Mouse (Mus musculus): ENCODE measurements around the gene Mars2. TPM values are rescaled to one million over a fixed set of nuclear protein-coding genes. Genes with fewer than 3 reads are reported as not detected.

The Mars2 gene
- polyA plus RNA-seq, 1 experiment from 2014 or later: 3.0 TPM

GRCm38 (mm10) chr1:55201850-55202752, 34.9 kb upstream of the Mars2 start:
- no peak overlapping the region for H3K4me3 ChIP-seq (ENCODE audit: low read depth, low read length)
- H3K9ac ChIP-seq (ENCODE audit: low read length): no peak overlapping the region
- H3K4me2 ChIP-seq (ENCODE audit: low read length): no peak overlapping the region
- DNase-seq (ENCODE audit: low spot score) (peak; percentile 59), ATAC-seq (peak; percentile 51; the same call in 1 of the 2 replicates)
- no peaks in the 10 kb centered on the region for H3K27me3 ChIP-seq (replicated peaks; ENCODE audit: control insufficient read depth, insufficient read depth, low read length)
- H3K27ac ChIP-seq (ENCODE audit: low read depth, low read length): no peak overlapping the region; the same call in 1 of the 2 replicates
- 56% methylated on average over 18 of the region's 18 CpGs for WGBS
- peaks cover 3% of the 10 kb centered on the region; the same call in 1 of the 2 replicates for H3K4me1 ChIP-seq (ENCODE audit: control insufficient read depth, insufficient read depth, low read length)
- no peaks in the 10 kb centered on the region for H3K36me3 ChIP-seq (ENCODE audit: control insufficient read depth, insufficient read depth, low read length)
- H3K9me3 ChIP-seq (replicated peaks; ENCODE audit: control insufficient read depth, low read length): no peaks in the 10 kb centered on the region

- Histone ChIP-seq H3K27me3 (replicated peaks; ENCODE audit: control insufficient read depth, insufficient read depth, low read length) (no peaks in the 10 kb centered on the region), H3K36me3 (ENCODE audit: control insufficient read depth, insufficient read depth, low read length) (no peaks in the 10 kb centered on the region), H3K4me1 (ENCODE audit: control insufficient read depth, insufficient read depth, low read length) (peaks cover 3% of the 10 kb centered on the region; the same call in 1 of the 2 replicates), H3K9ac (ENCODE audit: low read length) (no peak overlapping the region), H3K4me2 (ENCODE audit: low read length) (no peak overlapping the region), H3K9me3 (replicated peaks; ENCODE audit: control insufficient read depth, low read length) (no peaks in the 10 kb centered on the region), H3K4me3 (ENCODE audit: low read depth, low read length) (no peak overlapping the region), H3K27ac (ENCODE audit: low read depth, low read length) (no peak overlapping the region)
- no peak for DNase-seq (ENCODE audit: low spot score)
- 34% methylated on average over 5 of the region's 5 CpGs for WGBS
- no peak for ATAC-seq
Measured at GRCm38 (mm10) chr1:55205808-55206327, 31.1 kb upstream of the Mars2 start.

- Histone ChIP-seq H3K27ac (ENCODE audit: low read depth, low read length) (no peak overlapping the region), H3K27me3 (replicated peaks; ENCODE audit: control insufficient read depth, insufficient read depth, low read length) (no peaks in the 10 kb centered on the region), H3K9me3 (replicated peaks; ENCODE audit: control insufficient read depth, low read length) (no peaks in the 10 kb centered on the region), H3K4me3 (ENCODE audit: low read depth, low read length) (no peak overlapping the region), H3K36me3 (ENCODE audit: control insufficient read depth, insufficient read depth, low read length) (no peaks in the 10 kb centered on the region), H3K4me1 (ENCODE audit: control insufficient read depth, insufficient read depth, low read length) (peaks cover 3% of the 10 kb centered on the region; the same call in 1 of the 2 replicates), H3K4me2 (ENCODE audit: low read length) (no peak overlapping the region), H3K9ac (ENCODE audit: low read length) (no peak overlapping the region)
- no peak for DNase-seq (ENCODE audit: low spot score)
- 90% methylated on average over 6 of the region's 6 CpGs for WGBS
- no peak for ATAC-seq
Measured at GRCm38 (mm10) chr1:55207561-55207960, 29.4 kb upstream of the Mars2 start.

GRCm38 (mm10) chr1:55208500-55209140, 28.4 kb upstream of the Mars2 start:
- WGBS: 80% methylated on average over 5 of the region's 5 CpGs
- Histone ChIP-seq H3K9ac (ENCODE audit: low read length) (no peak overlapping the region), H3K27me3 (replicated peaks; ENCODE audit: control insufficient read depth, insufficient read depth, low read length) (no peaks in the 10 kb centered on the region), H3K4me2 (ENCODE audit: low read length) (no peak overlapping the region), H3K4me1 (ENCODE audit: control insufficient read depth, insufficient read depth, low read length) (peaks cover 3% of the 10 kb centered on the region; the same call in 1 of the 2 replicates), H3K9me3 (replicated peaks; ENCODE audit: control insufficient read depth, low read length) (no peaks in the 10 kb centered on the region), H3K4me3 (ENCODE audit: low read depth, low read length) (no peak overlapping the region), H3K36me3 (ENCODE audit: control insufficient read depth, insufficient read depth, low read length) (no peaks in the 10 kb centered on the region), H3K27ac (ENCODE audit: low read depth, low read length) (no peak overlapping the region)
- DNase-seq (ENCODE audit: low spot score) (no peak), ATAC-seq (no peak)

- H3K27me3 ChIP-seq (replicated peaks; ENCODE audit: control insufficient read depth, insufficient read depth, low read length): no peaks in the 10 kb centered on the region
- H3K4me2 ChIP-seq (ENCODE audit: low read length): no peak overlapping the region
- no peak overlapping the region for H3K27ac ChIP-seq (ENCODE audit: low read depth, low read length)
- no peaks in the 10 kb centered on the region for H3K36me3 ChIP-seq (ENCODE audit: control insufficient read depth, insufficient read depth, low read length)
- H3K4me1 ChIP-seq (ENCODE audit: control insufficient read depth, insufficient read depth, low read length): peaks cover 3% of the 10 kb centered on the region; the same call in 1 of the 2 replicates
- H3K4me3 ChIP-seq (ENCODE audit: low read depth, low read length): no peak overlapping the region
- ATAC-seq (no peak), DNase-seq (ENCODE audit: low spot score) (no peak)
- H3K9me3 ChIP-seq (replicated peaks; ENCODE audit: control insufficient read depth, low read length): no peaks in the 10 kb centered on the region
- 51% methylated on average over 12 of the region's 12 CpGs for WGBS
- H3K9ac ChIP-seq (ENCODE audit: low read length): no peak overlapping the region
Measured at GRCm38 (mm10) chr1:55210202-55210965, 26.6 kb upstream of the Mars2 start.

- H3K9me3 ChIP-seq (replicated peaks; ENCODE audit: control insufficient read depth, low read length): no peaks in the 10 kb centered on the region
- H3K27me3 ChIP-seq (replicated peaks; ENCODE audit: control insufficient read depth, insufficient read depth, low read length): no peaks in the 10 kb centered on the region
- no peak overlapping the region for H3K4me2 ChIP-seq (ENCODE audit: low read length)
- H3K9ac ChIP-seq (ENCODE audit: low read length): no peak overlapping the region
- DNase-seq (ENCODE audit: low spot score) (no peak), ATAC-seq (no peak)
- H3K4me3 ChIP-seq (ENCODE audit: low read depth, low read length): no peak overlapping the region
- no peaks in the 10 kb centered on the region for H3K36me3 ChIP-seq (ENCODE audit: control insufficient read depth, insufficient read depth, low read length)
- peaks cover under 1% of the 10 kb centered on the region; the same call in 1 of the 2 replicates for H3K4me1 ChIP-seq (ENCODE audit: control insufficient read depth, insufficient read depth, low read length)
- WGBS: 75% methylated on average over 8 of the region's 8 CpGs
- no peak overlapping the region for H3K27ac ChIP-seq (ENCODE audit: low read depth, low read length)
Measured at GRCm38 (mm10) chr1:55211081-55211480, 25.9 kb upstream of the Mars2 start.

GRCm38 (mm10) chr1:55212771-55213170, 24.2 kb upstream of the Mars2 start:
- Histone ChIP-seq H3K27me3 (replicated peaks; ENCODE audit: control insufficient read depth, insufficient read depth, low read length) (no peaks in the 10 kb centered on the region), H3K27ac (ENCODE audit: low read depth, low read length) (no peak overlapping the region), H3K4me2 (ENCODE audit: low read length) (no peak overlapping the region), H3K9ac (ENCODE audit: low read length) (no peak overlapping the region), H3K9me3 (replicated peaks; ENCODE audit: control insufficient read depth, low read length) (no peaks in the 10 kb centered on the region), H3K4me1 (ENCODE audit: control insufficient read depth, insufficient read depth, low read length) (no peaks in the 10 kb centered on the region), H3K4me3 (ENCODE audit: low read depth, low read length) (no peak overlapping the region), H3K36me3 (ENCODE audit: control insufficient read depth, insufficient read depth, low read length) (no peaks in the 10 kb centered on the region)
- 82% methylated on average over 4 of the region's 4 CpGs for WGBS
- no peak for ATAC-seq
- DNase-seq (ENCODE audit: low spot score): no peak

- Histone ChIP-seq H3K9ac (ENCODE audit: low read length) (no peak overlapping the region), H3K9me3 (replicated peaks; ENCODE audit: control insufficient read depth, low read length) (no peaks in the 10 kb centered on the region), H3K4me1 (ENCODE audit: control insufficient read depth, insufficient read depth, low read length) (no peaks in the 10 kb centered on the region), H3K36me3 (ENCODE audit: control insufficient read depth, insufficient read depth, low read length) (no peaks in the 10 kb centered on the region), H3K4me3 (ENCODE audit: low read depth, low read length) (no peak overlapping the region), H3K27ac (ENCODE audit: low read depth, low read length) (no peak overlapping the region), H3K4me2 (ENCODE audit: low read length) (no peak overlapping the region), H3K27me3 (replicated peaks; ENCODE audit: control insufficient read depth, insufficient read depth, low read length) (no peaks in the 10 kb centered on the region)
- DNase-seq (ENCODE audit: low spot score): no peak
- 80% methylated on average over 6 of the region's 6 CpGs for WGBS
- ATAC-seq: no peak
Measured at GRCm38 (mm10) chr1:55213475-55213874, 23.5 kb upstream of the Mars2 start.

Data from forebrain, embryonic 14.5 days (tissue).